Mouse (Mus musculus) gastrocnemius, postnatal 4 days (tissue): ENCODE data around the gene Samsn1. TPM values are rescaled to one million over a fixed set of nuclear protein-coding genes. Genes with fewer than 3 reads are reported as not detected.

Experiments
- DNase-seq, 2 experiments: peaks; one replicate each; pipeline ENCODE4 v3.0.0; 2021 to 2022; ENCODE audit warnings: low spot score in 2 of 2, mixed read lengths in 2 of 2
- long read RNA-seq, 2 experiments: library from polyadenylated mRNA; stranded (forward); transcript quantifications; one replicate each; pipeline ENCODE4 v2.0.0; 2021
- total RNA-seq, 2 experiments: library from RNA; stranded (reverse); gene quantifications; 2 replicates each; pipeline ENCODE4 v1.2.3; 2021

Samsn1 gene
- 1 to 10 TPM; 1.0 to 1.5 TPM for total RNA-seq
- long read RNA-seq, experiment 1, partial matches to known transcripts: 0 of 1 reads
- long read RNA-seq, experiment 1, other reads (novel, unspliced or antisense): 0 of 1 reads
- long read RNA-seq, experiment 2, partial matches to known transcripts: 0 of 4 reads
- long read RNA-seq, experiment 2, other reads (novel, unspliced or antisense): 0 of 4 reads

GRCm38 (mm10) chr16:76022181-76022580, at the start of gene Samsn1:
TSS of gene Samsn1 (minus strand) at chr16:76022281.
- no peak for DNase-seq

- DNase-seq: no peak
Observed at GRCm38 (mm10) chr16:76066082-76066635, 44.1 kb upstream of the Samsn1 start.

DNA sequence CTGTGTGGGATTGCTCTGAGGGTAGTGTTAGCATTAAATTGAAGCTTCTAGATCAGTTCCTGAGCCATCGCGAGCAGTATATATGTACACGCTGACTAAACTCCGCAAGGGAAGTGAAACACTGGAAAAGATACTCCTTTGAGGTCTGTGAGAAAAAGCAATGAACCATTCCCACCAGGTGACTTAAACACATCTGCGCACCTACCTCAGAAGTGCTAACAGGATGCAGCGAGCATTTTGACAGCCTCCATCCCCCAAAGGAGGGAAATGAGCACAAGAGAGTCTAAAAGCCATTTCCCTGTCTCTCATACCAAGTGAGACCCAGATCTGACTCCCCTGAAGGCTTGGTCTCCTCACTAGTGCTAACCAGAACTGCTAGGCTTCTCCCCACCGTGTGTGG, 32.9 kb upstream of the Samsn1 start:
- DNase-seq: no peak

- DNase-seq: no peak
Observed at GRCm38 (mm10) chr16:76054079-76054478, 32.0 kb upstream of the Samsn1 start.

GRCm38 (mm10) chr16:76053537-76053936, 31.5 kb upstream of the Samsn1 start:
- DNase-seq: no peak

DNA sequence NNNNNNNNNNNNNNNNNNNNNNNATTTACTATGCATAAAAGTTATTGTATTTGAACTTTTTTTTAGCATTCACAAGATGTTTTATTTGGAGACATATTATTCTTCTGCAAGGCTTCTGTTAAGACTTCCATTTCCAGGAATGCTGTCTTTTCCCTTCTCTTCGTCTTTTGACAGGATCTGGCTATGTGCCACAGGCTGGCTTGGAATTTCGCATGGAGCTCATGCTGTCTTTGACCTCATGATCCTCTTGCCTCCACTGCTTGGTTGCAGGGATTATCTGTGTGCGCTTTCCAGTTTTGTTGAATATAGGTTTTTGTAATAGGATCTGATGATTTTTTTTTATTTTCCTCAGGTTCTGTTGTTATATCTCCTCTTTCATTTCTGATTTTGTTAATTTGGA, 25.0 kb upstream of the Samsn1 start:
- DNase-seq: no peak

GRCm38 (mm10) chr16:76040319-76040945, 18.4 kb upstream of the Samsn1 start:
- DNase-seq: no peak

DNA sequence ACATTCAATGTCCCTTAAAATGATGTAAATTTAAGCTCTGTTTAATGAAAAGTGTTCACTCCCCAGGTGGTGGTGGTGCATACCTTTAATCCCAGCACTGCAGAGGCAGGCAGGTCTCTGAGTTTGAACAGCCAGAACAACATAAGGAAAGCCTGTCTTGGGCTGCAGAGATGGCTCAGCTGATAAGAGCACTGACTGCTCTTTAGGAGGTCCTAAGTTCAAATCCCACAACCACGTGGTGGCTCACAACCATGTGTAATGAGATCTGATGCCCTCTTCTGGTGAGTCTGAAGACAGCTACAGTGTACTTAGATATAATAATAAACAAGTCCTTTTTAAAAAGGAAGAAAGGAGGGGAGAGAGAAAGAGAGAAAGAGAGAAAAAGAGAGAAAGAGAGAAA, 2.9 kb downstream of the Samsn1 start:
- DNase-seq: no peak

DNA sequence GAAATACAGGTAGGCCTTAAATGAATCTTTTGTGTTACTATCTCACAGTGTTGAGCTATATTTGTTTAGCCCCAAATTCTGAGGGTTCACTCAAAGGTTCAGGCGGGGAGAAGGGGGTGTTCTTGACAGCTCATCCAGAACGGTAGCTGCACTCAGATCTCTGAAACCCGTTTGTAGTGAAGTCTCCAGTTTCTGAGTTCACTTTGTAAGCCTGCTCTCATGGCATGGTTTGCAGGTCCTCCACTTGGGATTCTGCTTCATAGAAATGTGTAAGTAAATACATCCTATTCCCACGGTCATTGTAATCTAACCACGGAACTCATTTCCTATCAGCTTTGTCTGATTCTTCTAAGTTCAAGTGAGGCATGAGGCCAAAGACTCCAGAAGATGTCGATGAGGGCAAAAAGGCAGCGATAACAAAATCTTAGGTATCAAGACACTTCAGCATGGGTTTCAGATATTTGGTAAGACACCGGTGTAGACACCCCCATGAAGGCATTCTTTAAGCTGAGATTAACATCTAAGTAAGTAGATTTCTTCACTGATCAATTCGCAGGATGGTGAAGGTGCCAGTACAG, 18.2 kb downstream of the Samsn1 start:
- no peak for DNase-seq

- DNase-seq: no peak
Observed at GRCm38 (mm10) chr16:76002870-76003572, 19.1 kb downstream of the Samsn1 start.

GRCm38 (mm10) chr16:76002287-76002686, 19.8 kb downstream of the Samsn1 start:
- no peak for DNase-seq

DNA sequence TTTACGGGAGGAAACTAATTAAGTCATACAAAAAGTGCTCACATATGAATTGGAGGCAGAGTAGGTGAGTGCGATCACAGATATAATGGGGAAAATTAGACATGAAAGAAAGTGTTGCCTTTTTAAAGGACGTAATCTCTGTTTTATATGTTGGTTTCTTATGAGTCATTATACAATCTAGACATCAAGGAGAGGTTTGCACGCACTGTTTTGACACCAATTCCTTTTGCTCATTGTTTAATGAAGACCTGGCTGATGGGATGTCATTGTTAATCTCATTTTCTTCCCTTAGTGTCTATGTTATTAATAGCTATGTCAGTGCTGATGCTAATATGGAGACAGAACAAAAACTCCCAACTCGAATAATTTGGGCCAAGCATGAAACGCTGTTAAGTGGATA, 20.3 kb downstream of the Samsn1 start:
- DNase-seq: no peak

GRCm38 (mm10) chr16:76000127-76000526, 22.0 kb downstream of the Samsn1 start:
- no peak for DNase-seq

DNA sequence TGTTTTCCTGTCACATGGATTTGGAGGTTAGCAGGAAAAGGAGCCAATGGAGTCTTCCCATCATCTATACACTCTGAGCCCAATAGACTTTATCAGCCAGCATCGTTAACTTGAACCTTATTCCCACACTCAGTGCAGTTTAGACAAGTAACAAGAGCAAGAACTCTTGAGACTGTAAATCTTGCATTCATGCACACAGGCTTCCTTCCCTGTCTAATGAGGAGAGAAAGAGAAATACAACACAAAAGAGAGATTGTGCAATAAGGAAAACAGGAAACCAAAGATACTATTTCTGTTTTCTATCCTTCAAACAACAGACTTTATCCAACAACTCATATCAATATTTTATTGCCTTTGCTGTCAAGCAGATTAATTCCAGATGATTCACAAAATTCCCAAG, 31.9 kb downstream of the Samsn1 start:
- DNase-seq: no peak

GRCm38 (mm10) chr16:75983831-75984230, 38.2 kb downstream of the Samsn1 start:
- no peak for DNase-seq

DNA sequence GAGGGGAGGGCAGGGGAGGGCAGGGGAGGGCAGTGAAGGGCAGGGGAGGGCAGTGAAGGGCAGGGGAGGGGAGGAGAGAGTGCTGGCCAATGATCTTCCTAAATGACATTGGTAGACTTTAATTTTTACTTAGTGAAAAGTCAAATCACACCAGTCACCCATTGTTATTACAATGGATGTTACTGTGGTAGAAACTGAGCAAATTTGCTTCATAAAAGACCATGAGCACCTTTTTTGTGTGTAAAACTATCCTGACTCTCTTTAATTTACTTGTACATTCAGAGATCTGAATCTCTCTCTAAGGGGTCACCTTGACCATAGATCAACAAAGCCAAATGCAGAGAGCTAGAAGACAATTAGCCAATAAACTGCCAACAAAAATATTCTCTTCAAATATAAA, 42.7 kb downstream of the Samsn1 start:
- no peak for DNase-seq

DNA sequence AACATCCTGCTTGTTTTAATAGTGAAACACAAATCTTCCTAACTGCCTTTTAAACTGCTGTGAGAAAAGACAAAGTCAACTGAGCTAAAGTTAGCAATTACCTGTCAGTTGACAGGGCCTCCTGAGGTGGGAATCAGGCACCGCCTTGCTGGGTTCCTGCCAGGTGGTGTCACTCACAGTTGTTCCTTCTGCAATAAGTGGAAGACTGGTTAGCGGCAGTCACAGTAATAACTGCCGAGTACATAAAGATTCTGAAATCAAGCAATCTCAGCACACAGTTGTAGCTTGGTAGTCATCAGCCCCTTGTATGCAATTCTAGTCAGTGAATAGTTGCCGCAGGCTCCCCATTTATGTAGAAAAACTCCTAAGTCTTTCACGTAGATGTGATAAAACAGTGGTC, 44.3 kb downstream of the Samsn1 start:
- DNase-seq: no peak

DNA sequence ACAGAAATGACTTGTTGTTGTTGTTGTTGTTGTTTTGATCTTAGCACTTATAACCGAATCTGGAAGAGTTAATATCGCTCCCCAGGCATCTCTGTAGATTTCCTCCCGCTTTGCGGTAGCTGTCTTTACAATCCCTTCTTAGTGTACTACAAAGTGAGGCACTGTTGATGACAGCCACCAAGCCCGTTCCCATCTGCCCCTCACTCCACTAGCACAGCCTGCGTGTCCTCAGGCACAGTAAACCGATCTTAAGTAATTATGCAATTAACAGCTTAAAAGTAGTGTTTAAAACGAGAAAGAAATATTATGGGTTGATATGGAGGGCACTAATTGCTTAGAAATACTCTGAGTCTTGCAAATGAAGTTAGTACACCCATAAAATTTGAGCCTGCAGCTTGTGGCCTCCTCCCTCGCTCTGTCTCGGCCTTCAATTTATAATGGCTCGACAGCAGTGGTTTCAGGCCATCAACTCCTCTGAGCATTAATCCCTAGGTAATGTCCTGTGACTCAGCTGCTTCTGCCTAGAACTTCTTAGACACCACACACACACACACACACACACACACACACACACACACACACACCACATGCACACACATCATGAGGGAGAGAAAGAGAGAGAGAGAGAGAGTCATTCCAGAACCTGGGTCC, 46.3 kb downstream of the Samsn1 start:
- no peak for DNase-seq

- DNase-seq: no peak
Observed at GRCm38 (mm10) chr16:75970266-75970998, 51.6 kb downstream of the Samsn1 start.

DNA sequence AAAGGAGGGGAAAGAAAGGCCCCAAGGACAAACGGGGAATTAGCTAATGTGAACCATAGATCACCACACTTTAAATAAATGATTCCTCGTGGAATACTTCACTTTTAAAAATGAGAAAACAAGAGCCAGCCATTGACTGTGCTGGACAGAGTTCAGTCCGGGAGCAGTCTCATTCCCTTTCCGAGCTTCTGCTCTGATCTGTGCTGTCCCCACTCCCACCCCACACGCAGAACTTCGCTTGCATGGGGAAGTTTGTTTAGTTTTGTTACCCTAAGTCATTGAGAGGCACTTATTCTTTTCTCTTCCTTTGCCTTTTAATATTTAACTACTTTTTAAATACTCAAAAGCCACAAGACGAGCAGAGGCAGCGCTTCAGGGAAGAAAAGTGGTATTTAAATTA, 60.1 kb downstream of the Samsn1 start:
- no peak for DNase-seq

- DNase-seq: no peak
Observed at GRCm38 (mm10) chr16:75961487-75961886, 60.6 kb downstream of the Samsn1 start.
